Mouse (Mus musculus): ENCODE data around the gene 4930519G04Rik.
"Not testable (repeated sequence)": the region's sequence is repeated elsewhere in the genome, so short reads cannot be mapped to it uniquely, and the experiment has no call there.

4930519G04Rik gene

DNA sequence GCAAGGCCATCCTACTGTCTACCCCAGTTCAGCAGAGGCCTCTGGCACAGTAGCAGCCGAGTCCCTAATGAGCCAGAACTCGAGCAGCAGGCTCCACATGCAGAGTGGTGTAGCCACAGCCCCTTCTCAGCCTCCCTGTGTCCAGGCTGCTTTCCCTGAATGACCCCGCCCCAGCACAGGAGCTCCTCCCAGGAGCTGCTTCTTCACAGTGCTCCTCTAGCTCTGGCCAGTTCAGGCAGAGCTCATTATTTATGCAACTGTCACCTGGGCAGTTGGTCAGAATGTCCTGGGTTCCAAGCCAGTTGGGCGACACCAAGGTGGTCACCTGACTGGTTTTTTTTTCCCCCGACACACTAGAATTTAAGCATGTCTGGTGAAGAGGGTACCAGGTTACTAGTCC lies at the start of gene 4930519G04Rik:
Gene 4930519G04Rik (plus strand): TSS at position 301 of the 400 bp plus-strand sequence.
- not testable (repeated sequence) for DNase-seq (ENCODE audit: low spot score in 2 of 2)

- DNase-seq (ENCODE audit: low spot score in 2 of 2): no peak
These were observed 49.1 kb upstream of the 4930519G04Rik start for GRCm38 (mm10) chr5:114804335-114804734.

DNA sequence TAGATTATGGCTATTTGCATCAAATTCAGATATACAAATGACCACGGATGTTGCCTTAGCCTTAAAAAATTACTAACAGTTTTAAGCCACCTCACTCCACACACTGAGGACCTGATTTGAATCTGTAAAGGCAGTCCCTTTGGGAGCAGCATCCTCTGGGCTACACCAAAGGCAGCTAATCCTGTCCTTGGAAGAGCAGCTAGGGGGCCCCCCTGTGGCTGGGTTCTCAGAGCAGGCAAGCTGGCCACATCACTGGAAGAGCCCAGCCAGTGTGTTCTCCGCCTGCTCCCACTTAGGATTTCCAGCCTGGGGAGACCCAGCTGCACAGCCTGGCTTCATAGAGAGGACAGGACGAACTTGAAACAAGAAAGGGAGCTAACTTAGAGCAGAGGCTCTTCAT lies 48.5 kb upstream of the 4930519G04Rik start:
- peak; percentile 50 to 72 for DNase-seq (ENCODE audit: low spot score in 2 of 2)

- DNase-seq (ENCODE audit: low spot score in 2 of 2): no peak
These were observed 47.8 kb upstream of the 4930519G04Rik start for GRCm38 (mm10) chr5:114805436-114806350.

- DNase-seq (ENCODE audit: low spot score in 2 of 2): no peak
These were observed 46.8 kb upstream of the 4930519G04Rik start for GRCm38 (mm10) chr5:114806636-114807035.

- DNase-seq (ENCODE audit: low spot score in 2 of 2): no peak
These were observed 46.4 kb upstream of the 4930519G04Rik start for GRCm38 (mm10) chr5:114807063-114807462.

DNA sequence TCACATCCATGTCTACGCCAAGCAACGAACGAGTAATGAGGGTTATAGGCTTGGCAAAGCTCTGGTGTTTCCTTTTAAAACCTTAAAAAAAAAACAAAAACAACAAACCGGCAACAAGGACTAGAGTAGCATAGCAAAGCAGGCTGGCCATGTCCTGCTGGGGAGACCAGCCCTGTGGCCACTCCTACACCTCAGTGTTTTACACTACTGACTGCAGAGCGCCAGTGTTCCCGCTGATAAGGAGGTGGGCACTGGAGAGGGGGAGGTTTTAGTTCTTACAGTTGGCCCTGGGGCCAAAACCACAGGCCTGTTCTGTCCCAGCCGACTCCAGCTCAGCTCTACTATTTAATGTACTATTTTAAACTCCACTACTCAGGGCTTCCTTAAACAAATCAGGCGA lies 46.0 kb upstream of the 4930519G04Rik start:
- DNase-seq (ENCODE audit: low spot score in 2 of 2): no peak

DNA sequence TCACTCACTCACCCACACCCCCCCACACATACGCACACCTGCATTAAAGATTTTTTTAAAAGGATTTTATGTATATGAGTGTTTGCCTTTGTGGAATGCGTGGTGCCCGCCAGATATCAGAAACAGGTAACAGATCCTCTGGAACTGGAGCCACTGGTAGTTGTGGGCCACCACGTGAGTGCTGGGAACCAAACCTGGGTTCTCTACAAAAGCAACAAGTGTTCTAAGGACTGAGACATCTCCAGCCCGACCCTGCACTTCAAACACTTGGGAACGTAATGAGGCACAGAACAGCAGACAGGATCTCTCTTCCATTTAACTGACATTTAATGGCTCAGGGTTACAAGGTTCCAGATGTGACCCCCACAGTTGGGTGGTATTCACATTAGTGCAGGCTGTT lies 45.6 kb upstream of the 4930519G04Rik start:
- no peak for DNase-seq (ENCODE audit: low spot score in 2 of 2)

DNA sequence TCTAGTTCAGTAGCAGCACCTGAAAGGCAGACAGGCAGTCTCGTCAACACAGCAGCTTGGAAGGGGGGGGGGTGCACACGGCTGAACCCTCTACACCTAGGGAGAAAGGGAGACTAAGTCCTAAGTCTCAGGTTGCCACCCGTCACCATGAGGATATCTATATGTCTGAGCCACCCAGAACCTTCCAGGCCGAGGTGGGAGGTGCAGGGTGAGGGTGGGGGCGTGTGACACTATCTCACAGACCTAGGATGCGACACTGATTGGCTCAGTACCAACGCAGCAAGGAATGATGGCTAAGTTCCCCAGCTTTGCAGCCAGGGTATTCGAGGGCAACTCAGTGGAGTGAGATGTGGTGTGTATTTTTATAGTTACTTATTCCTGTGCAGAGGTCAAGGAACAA lies 45.1 kb upstream of the 4930519G04Rik start:
- no peak for DNase-seq (ENCODE audit: low spot score in 2 of 2)

- DNase-seq (ENCODE audit: low spot score in 2 of 2): no peak
These were observed 44.2 kb upstream of the 4930519G04Rik start for GRCm38 (mm10) chr5:114809181-114809756.

GRCm38 (mm10) chr5:114809826-114810225 lies 43.6 kb upstream of the 4930519G04Rik start:
- no peak for DNase-seq (ENCODE audit: low spot score in 2 of 2)

- peak; percentile 88 to 92 for DNase-seq (ENCODE audit: low spot score in 2 of 2)
These were observed 39.8 kb upstream of the 4930519G04Rik start for GRCm38 (mm10) chr5:114813525-114814181.

- DNase-seq (ENCODE audit: low spot score in 2 of 2): no peak
These were observed 36.9 kb upstream of the 4930519G04Rik start for GRCm38 (mm10) chr5:114816599-114816998.

DNA sequence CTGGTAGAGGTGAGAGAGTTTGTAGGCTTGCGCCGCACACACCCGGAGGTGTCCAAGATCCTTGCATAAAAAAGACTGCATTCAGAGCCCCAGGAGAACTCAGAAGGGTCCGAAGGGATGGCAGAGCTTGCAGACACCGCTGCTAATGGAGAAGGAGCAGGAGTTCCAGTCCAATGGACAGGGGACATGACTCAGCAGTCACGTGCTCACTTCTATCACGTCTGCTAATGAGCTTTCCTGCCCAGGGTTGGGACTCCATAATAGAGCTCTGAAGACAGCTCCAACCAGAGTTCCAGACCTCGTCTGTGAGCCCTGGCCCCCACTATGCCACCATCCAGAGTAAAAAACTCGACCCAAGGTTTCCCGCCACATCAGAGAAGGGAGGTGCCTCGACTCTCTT lies 35.3 kb upstream of the 4930519G04Rik start:
- no peak for DNase-seq (ENCODE audit: low spot score in 2 of 2)

DNA sequence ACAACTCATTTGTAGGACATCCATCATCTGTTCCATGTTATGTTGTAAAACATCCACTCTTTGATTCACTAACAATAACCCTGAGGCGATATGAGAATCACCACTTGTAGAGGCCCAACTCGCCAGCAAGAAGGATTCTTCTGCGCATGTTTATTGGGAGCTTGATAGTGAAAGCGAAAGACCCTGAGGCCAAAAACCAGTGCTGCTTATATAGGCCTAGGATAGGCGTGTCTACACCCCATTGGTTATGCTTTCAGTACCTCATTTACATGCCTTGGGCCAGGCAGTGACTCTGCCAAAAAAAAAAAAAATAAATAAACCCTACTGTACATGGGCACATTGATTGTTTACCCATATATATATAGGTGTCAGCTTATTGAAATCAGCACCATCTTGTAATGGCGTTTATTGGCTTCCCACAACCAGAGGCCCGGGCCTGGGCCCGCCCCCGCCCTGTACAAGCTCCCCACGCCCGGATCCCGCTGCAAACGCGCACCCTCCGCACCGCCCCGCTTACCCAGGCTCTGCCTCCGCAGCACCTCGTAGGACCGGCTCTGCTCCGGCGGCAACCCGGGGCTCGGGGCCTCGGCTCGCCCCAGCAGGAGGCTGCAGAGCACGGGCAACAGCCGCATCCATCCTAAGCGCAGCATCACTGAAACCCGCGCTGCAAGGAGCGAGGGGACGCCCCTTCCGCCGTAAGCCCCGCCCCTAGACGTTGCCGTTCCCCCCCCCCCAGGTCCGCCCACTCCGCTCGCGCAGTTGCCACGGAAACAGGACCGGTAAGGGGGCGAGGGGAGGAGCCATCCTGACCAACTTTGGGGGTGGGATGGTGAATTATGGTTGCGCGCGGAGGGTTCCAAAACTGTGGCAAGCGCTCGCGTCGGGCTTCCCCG lies 30.4 kb upstream of the 4930519G04Rik start, which contains the start of gene 1500011B03Rik:
Gene 1500011B03Rik (minus strand): TSS at position 673 of the 893 bp plus-strand sequence.
- peak; percentile 76 for DNase-seq (ENCODE audit: low spot score in 2 of 2)

GRCm38 (mm10) chr5:114824197-114824596 lies 29.3 kb upstream of the 4930519G04Rik start:
- peak in 1 of 2 experiments; percentile 68 for DNase-seq (ENCODE audit: low spot score in 2 of 2)

DNA sequence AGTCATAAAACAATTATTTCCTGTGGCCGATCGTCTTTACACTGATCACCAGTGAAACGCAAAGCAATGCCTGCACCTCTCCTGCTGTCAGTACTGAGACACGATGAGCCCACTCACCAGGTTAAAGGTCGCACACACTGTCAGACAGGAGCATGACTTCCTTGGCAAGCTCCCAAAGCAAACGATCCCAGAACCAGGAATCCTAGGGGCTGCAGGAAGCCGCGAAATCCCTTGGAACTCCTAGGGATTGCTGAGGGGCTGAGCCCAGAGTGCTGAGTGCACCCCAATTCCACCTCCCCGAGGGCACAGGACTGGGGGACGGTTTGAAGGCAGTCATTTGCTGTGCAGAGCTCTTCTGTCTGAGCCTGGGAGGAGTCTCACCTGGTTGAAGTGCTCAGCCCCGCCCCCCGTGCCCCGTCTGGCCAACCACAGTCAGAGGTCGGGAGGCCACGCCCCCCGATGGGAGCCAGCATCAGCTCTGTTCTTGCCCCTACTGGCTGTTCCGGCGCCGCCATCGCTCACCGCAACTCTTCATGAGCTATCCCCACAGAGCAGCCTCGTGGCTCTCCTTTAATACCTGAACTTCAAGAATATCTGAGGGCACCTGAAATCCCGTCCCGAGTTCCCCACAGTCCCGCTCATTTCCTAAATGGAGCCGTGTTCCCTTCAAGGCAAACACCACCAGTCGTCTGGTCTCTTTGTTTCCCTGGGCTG lies 27.3 kb upstream of the 4930519G04Rik start:
- no peak for DNase-seq (ENCODE audit: low spot score in 2 of 2)

DNA sequence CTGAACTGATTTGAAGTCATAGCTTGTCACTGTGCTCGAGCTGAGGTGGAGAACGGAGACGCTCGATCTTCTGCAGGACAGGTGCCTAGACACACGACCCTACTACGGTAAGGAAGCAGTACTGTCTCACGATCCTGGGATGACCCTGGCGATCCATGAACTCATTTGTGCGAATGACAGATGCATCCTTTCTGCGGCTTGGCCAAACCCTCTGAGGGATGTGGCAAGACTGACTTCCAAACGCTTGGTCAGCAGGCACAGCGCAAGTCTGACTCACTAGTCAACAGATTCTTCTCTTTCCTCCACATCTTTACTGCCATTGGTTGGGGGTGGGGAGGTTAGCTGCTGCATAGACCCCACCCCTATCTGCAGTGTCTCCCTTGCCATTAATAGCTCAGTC lies 26.0 kb upstream of the 4930519G04Rik start:
- no peak for DNase-seq (ENCODE audit: low spot score in 2 of 2)

GRCm38 (mm10) chr5:114829740-114830139 lies 23.7 kb upstream of the 4930519G04Rik start:
- no peak for DNase-seq (ENCODE audit: low spot score in 2 of 2)

DNA sequence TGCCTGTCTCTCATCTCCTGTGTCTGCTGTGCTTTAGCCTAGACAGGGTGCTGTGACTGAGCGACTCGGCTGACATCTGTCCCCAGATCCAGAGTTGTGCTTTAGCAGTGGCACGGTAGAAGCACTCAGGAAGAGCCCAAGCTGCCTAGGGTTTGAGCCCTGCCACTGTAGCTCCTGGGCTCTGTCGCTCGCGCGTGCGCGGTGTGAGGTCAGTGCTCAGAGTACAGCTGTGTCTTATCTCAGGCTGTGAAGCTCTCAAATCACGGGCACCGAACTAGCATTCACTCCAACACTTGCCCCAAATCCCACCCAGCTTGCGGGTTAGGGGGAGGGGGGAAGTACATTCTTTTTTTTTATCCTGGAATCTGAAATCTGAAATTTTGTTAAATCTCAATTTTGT lies 16.6 kb upstream of the 4930519G04Rik start:
- no peak for DNase-seq (ENCODE audit: low spot score in 2 of 2)

- DNase-seq (ENCODE audit: low spot score in 2 of 2): not testable (repeated sequence)
These were observed 13.0 kb upstream of the 4930519G04Rik start for GRCm38 (mm10) chr5:114840481-114840880.

Data from frontal cortex, postnatal 36 days (tissue).